Mouse (Mus musculus): Measurements from ENCODE around the gene Gm28635.

Gm28635 gene

DNA sequence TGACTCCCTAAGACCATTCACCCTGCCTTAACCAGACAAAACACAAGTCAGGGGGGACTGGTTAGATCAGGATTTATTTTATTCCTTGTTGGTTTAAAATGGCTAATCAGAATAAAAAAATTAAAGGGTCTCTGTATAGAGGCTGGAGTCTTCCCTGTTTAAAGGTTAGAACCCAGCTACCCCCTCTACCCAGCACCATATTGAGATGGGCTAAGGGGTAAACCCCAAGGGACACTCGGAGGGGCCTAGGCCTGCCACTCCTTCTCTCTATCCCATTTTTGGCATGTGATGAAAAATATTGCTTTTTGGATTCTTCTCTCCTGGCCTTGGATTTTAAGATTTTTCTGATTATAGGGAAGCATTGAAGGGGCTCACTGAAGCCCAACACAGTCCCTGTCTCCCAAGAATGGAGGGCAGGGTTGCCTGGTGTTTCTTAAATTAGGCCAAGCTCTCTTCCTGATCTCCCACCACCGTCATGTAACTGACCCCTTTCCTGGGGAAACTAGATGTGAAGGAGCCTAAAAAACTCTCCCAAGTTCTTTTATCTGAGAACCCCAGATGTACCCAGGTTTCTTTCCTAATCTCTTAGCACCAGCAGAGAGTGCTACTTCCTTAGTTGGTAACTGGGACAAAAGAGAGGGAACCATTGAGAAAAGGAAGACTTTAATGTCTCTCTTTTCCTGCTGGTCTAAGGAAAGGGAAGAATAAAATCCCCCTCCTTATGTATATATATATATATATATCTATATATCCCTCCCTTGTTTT lies 10.4 kb upstream of the Gm28635 start:
- no peak for DNase-seq (ENCODE audit: low read depth)

DNA sequence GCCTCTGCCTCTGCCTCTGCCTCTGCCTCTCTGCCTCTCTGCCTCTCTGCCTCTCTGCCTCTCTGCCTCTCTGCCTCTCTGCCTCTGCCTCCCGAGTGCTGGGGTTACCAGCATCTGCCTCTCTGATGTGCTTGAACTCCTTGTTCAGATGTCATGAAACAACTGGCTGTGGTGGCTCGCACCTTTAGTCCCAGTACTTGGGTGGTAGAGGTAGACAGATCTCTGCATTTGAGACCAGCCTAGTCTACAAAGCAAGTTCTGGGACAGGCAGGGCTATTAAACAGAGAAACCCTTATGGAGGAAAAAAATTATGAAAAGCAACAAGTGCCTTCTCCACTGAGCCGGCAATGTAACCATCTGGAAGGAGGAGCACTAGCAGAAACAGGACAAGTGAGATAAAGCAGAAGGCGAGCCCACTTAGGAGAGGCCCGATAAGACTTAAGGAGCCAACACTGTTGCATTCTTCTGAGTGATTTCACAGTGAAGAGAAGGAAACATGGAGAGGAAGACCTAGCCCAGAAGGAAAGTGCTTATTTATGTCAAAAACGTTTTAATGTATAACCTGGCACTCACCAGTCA lies 4.9 kb upstream of the Gm28635 start:
- DNase-seq (ENCODE audit: low read depth) = no peak

DNA sequence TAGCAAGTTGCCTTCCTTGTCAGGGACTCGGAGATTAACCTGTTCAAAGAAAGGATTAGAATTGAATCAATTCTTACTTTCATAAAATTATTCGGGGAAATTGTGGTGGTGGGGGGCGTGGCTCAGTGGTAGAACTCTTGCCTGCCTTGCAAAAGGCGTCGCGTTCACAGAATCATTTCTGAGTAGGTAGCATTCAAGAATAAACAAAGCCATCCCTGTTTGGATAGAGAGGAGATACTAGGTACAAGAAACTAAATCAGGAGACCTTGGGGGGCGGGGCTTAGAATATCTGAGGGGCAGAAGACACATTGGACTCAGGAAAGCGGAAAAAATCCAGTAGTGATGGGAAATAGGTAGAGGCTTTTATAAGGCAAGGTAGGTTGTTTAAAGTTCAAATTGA lies 1.2 kb upstream of the Gm28635 start, which contains the start of gene Tmx2:
Gene Tmx2 (minus strand): TSS at position 125 of the 400 bp plus-strand sequence.
- DNase-seq (ENCODE audit: low read depth) = peak; percentile 9

- DNase-seq (ENCODE audit: low read depth) = no peak
These were observed 422 bp downstream of the Gm28635 start for GRCm38 (mm10) chr2:84677270-84677967.

GRCm38 (mm10) chr2:84671535-84671934 lies 6.3 kb downstream of the Gm28635 start:
- peak; percentile 50 for DNase-seq (ENCODE audit: low read depth)

DNA sequence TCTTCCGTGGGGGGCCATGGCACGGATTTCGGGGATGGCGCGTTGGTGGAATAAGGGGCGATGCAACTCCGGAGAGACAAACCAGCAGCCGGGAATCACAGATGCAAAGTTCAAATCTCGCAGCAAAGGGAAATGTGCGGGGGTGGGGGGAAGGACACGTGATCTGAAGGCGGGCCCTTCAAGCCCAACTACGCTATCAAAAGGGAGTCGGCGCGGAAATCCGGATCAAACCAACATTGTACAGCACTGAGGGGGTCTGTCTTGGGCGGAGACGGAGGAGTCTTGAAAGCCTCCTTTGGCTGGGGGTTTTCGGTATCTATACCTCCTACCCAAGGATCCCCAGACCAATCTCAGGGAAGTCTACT lies 7.3 kb downstream of the Gm28635 start, which contains the start of gene Selenoh:
Gene Selenoh (minus strand): TSS at position 202 of the 365 bp plus-strand sequence.
- DNase-seq (ENCODE audit: low read depth) = peak; percentile 93

- peak; percentile 42 for DNase-seq (ENCODE audit: low read depth)
These were observed 7.8 kb downstream of the Gm28635 start for GRCm38 (mm10) chr2:84669828-84670568.

- no peak for DNase-seq (ENCODE audit: low read depth)
These were observed 11.8 kb downstream of the Gm28635 start for GRCm38 (mm10) chr2:84666081-84666480.

- peak; percentile 76 for DNase-seq (ENCODE audit: low read depth)
These were observed 15.0 kb downstream of the Gm28635 start for GRCm38 (mm10) chr2:84662866-84663265.

GRCm38 (mm10) chr2:84660253-84660652 lies 17.6 kb downstream of the Gm28635 start:
- DNase-seq (ENCODE audit: low read depth) = peak; percentile 85

- DNase-seq (ENCODE audit: low read depth) = no peak
These were observed 19.0 kb downstream of the Gm28635 start, which contains the start of gene Btbd18 for GRCm38 (mm10) chr2:84658806-84659205. TSS of gene Btbd18 (plus strand) at chr2:84659079.

DNA sequence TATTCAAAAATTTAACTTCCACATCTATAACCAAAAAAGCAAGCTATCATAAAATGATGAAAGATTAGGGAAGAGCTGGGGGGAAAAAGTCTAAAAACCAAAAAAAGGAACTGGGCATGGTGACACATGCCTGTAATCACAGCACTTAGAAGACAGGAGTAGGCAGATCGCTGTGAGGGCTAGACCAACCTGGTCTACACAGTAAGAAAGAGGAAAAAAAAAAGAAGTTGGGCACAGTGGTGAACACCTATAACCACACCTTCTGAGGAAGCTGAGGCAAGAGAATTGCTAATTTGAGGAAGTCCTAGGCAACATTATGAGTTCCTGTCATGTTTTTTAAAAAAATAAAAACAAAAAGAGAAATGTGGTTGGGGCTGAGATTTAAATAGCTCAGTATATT lies 22.0 kb downstream of the Gm28635 start:
- no peak for DNase-seq (ENCODE audit: low read depth)

DNA sequence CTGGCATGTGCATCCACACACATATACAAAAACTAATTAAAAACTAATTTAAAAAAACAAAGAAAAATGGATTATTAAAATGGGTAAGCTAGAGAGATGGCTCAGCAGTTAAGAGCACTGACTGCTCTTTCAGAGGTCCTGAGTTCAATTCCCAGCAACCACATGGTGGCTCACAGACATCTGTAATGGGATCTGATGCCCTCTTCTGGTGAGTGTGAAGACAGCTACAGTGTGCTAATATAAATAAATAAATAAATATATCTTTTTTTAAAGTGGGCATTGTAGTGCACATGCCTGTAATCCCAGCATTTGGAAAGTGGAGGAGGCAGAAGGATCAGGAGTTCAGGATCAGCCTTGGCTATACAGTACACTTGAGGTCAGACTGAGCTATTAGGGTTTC lies 24.5 kb downstream of the Gm28635 start:
- DNase-seq (ENCODE audit: low read depth) = no peak

GRCm38 (mm10) chr2:84650464-84651195 lies 27.2 kb downstream of the Gm28635 start, which contains the start of gene Ctnnd1:
TSS of gene Ctnnd1 (minus strand) at chr2:84650765.
- DNase-seq (ENCODE audit: low read depth) = peak; percentile 96

DNA sequence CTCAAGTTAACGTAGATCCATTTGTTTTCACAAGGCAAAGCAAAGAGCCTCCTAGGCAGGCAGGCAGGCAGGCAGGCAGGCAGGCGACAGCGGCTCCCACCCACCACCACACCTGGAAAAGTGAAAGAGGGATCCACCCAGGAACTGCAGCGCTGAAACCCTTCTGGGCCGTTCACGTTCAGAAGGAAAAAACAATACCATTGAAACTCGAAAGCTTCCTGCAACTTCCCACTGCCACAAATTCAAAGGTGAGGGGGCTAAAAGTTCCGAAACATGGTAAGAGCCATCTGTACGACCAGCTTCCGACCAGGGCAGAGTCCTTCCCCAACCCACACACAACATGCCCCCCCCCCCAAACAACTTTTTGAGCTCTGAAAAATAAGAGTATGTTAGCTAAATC lies 28.2 kb downstream of the Gm28635 start:
- peak; percentile 41 for DNase-seq (ENCODE audit: low read depth)

DNA sequence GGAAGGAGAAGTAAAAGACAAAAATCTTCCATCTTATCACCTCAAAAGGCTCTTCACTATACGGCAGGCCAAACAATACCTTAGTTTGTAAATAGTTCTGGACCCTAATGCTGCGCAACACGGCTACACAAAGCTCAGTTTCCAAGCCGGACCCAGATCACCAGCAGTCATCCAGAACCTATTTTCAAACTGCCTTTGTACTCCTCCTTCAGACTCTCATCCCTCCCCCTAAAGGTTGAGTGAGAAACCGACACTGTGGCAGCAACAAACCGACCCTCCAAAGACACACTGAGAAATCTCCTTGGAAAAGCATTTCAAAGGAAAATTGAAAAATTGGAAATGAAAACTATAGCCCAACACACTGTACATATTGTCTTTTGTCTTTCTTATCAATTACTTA lies 29.5 kb downstream of the Gm28635 start:
- DNase-seq (ENCODE audit: low read depth) = peak; percentile 43

DNA sequence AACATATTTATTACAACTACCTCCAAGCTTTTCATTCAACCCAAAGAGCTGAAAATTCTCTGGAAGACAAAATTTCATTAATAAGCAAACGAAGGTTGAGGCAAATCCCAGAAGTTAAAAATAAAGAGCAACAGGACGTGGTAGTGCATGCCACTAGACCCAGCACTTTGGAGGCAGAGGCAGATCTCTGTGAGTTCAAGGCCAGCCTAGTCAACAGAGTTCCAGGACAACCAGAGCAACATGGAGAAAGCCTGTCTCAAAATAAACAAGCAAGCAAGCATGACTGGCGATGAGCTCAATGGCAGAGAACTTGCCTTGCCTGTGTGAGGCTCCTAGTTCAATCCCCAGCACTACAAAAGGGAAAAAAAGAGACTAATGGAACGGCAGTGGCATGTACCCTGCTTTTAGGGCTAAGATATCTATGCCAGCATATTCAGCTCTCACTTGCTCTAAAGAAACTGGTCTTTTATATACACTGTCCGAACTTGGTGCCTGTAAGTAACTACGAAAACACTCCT lies 30.7 kb downstream of the Gm28635 start:
- no peak for DNase-seq (ENCODE audit: low read depth)

DNA sequence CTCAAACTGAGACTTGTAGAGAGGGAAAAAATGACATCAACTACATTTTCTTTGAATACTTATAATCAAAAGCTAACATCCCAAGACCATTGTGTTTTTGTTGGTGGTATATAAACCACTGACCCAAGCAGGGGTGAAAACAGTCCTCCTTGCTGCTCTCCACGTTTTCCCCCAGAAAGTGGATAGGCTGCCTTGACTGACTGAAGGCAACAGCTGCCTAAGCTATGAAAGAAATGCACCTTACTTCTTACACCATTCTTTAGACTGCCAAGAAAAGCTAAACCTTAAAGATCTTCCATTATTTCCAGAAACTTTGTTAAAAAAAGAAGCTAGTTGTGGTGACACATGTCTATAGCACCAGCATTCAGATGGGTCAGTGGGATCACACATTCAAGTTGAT lies 31.7 kb downstream of the Gm28635 start:
- DNase-seq (ENCODE audit: low read depth) = no peak

DNA sequence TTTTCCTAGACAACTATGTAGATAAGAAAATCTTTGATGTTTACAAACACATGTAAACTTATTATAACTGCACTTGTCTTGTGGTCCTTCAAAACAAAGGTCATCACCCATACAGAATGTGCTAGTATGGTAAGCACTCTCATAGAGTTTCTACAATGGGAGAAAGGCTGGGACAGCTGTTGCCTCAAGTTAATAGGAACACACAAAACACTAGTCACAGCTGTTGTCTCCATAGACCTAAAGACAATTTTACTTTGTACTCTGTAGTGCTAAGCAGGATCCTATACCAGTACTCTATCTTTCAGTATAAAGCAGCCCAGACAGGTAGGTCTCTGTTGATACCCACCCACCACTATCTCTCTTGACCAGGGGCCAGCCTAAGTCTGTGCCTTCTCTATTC lies 37.0 kb downstream of the Gm28635 start:
- no peak for DNase-seq (ENCODE audit: low read depth)

DNA sequence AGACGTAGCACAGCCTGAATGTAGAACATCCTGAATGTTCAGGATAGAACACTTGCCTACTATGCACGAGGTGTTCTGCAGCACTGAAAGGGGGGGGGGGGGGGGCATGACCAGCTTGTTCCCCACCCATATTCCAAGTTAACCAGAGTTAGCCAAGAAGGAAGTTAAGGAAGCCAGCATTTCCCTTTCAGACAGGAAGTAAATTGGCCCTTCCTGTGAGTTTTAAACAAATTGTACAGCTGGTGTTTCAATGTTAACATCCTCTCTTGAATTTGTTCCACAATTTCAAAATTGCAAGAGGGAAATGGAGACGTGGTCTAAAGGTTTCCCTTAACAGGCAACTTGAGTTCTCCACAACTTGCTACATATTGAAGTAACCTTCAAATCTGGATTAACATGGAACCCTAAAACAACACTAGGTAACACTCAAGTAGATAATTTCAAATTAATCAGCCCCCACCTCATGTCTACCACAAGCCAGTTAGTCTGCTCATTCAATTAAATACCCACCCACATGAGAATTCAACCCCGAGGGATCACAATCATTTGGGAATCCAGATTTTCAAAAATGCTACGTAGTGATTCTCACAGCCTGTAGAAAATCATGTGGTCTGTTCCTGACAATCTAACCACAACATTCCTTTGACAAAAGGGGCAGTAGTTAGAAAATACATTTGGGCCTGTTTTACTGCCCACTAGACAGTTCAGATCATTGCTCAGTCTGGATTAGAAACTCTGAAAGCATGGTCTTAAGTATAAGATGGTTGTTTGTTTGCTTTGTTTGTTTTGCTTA lies 39.2 kb downstream of the Gm28635 start:
- DNase-seq (ENCODE audit: low read depth) = peak; percentile 17
